Mouse (Mus musculus) liver, postnatal 0 days (tissue): ENCODE results near the gene Numb. TPM values are rescaled to one million over a fixed set of nuclear protein-coding genes. Genes with fewer than 3 reads are reported as not detected.

Source experiments
- ATAC-seq: fragments of 200-750 bp; cut with Nextera tagmentation; 2 replicates; pipeline ENCODE4 v1.8.0; 2017; ENCODE audit warnings: mild to moderate bottlenecking, moderate library complexity
- DNase-seq: peaks from one replicate; pipeline ENCODE4 v3.0.0-alpha.2; 2016
- H3K27ac ChIP-seq: fragments of 300-500 bp; sonication (generic); 2 replicates; pipeline ENCODE4 v1.5.1; 2014; ENCODE audit warnings: antibody characterized with exemption, moderate library complexity, mild to moderate bottlenecking, low read depth
- H3K27me3 ChIP-seq: fragments of 300-500 bp; sonication (generic); 2 replicates; pipeline ENCODE4 v1.6.1; 2014; ENCODE audit warnings: low read length, control low read depth, mixed read lengths; ENCODE audit not compliant: insufficient read depth
- H3K36me3 ChIP-seq: fragments of 300-500 bp; sonication (generic); replicated peaks from 2 replicates; pipeline ENCODE4 v1.6.1; 2014; ENCODE audit warnings: mild to moderate bottlenecking, control low read depth, low read length, moderate library complexity, mixed read lengths; ENCODE audit not compliant: insufficient read depth
- H3K4me1 ChIP-seq: fragments of 300-500 bp; sonication (generic); 2 replicates; pipeline ENCODE4 v1.6.1; 2014; ENCODE audit warnings: antibody characterized with exemption, mild to moderate bottlenecking, control low read depth; ENCODE audit not compliant: insufficient read depth
- H3K4me2 ChIP-seq: fragments of 300-500 bp; sonication (generic); 2 replicates; pipeline ENCODE4 v1.6.1; 2014; ENCODE audit warnings: low read depth, mild to moderate bottlenecking, low read length, moderate library complexity, mixed read lengths
- H3K4me3 ChIP-seq: fragments of 300-500 bp; sonication (generic); 2 replicates; pipeline ENCODE4 v1.5.1; 2014; ENCODE audit warnings: low read depth, low read length
- H3K9ac ChIP-seq: fragments of 300-500 bp; sonication (generic); replicated peaks from 2 replicates; pipeline ENCODE4 v1.6.1; 2014; ENCODE audit warnings: mild to moderate bottlenecking, moderate library complexity
- H3K9me3 ChIP-seq: fragments of 300-500 bp; sonication (generic); 2 replicates; pipeline ENCODE4 v1.6.1; 2016; ENCODE audit warnings: mild to moderate bottlenecking, control low read depth, low read length, mixed read lengths
- CTCF ChIP-seq: sonication (generic); IDR thresholded peaks from 2 replicates; pipeline ENCODE4 v1.5.1; 2016; ENCODE audit warnings: antibody characterized with exemption, low read depth
- EP300 ChIP-seq: IDR thresholded peaks from 2 replicates; pipeline ENCODE4 v1.6.1; 2016; ENCODE audit warnings: antibody characterized with exemption, low read depth, mild to moderate bottlenecking
- WGBS: fragments of 180-500 bp; shearing (Covaris S2); extraction: QIAGEN DNeasy Blood & Tissue Kit; methylation state at CpG from one replicate; pipeline ENCODE4 v1.1.7; 2014; ENCODE audit not compliant: insufficient replicate concordance; 5-methylcytosine and 5-hydroxymethylcytosine counted together
- polyA plus RNA-seq: library from polyadenylated mRNA; unstranded; fragments of >200 nt; fragmentation: Nextera tagmentation; extraction: Ambion mirVana; gene quantifications from 2 replicates; pipeline ENCODE4 v1.2.1, GENCODE M21; 2015

Numb gene
- polyA plus RNA-seq, 1 experiment from 2014 or later = 14.5 TPM

GRCm38 (mm10) chr12:83925160-83925703 lies 3.5 kb upstream of the Numb start:
- TF ChIP-seq CTCF = no peak
- no peak for TF ChIP-seq EP300
- Histone ChIP-seq H3K4me2 (peak overlapping the region; percentile 57), H3K27me3 (no peaks in the 10 kb centered on the region), H3K36me3 (no peaks in the 10 kb centered on the region), H3K27ac (peak overlapping the region; percentile 67), H3K9ac (0 out of 2 replicates have a peak overlapping the region, but pooled peaks have one; percentile 2), H3K4me3 (no peak overlapping the region; the same call in 1 of the 2 replicates), H3K9me3 (no peaks in the 10 kb centered on the region), H3K4me1 (peaks cover 44% of the 10 kb centered on the region)
- 49% methylated on average over 7 of the region's 7 CpGs for WGBS
- ATAC-seq (no peak), DNase-seq (no peak)

DNA sequence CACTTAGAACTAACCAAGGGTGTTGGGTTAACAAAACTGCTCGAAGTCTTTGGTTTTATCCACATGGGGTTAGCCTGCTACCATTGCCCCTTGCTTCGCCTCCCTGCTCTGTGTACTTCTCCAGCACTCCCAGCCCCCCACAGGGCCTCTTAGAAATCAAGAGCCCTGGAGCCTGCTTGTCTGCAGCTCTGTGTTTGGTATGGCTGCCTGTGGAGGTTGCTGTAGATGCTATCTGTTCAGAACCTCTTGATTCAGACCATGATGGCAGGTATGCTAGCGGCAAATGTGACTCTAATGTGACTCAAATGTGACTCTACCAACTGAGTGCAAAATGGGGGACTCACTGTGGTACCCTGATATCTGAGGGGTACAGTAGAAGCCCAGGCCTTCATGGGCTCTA lies 2.6 kb upstream of the Numb start:
- H3K4me2 ChIP-seq = no peak overlapping the region
- no peak for TF ChIP-seq EP300

GRCm38 (mm10) chr12:83923486-83923859 lies 1.7 kb upstream of the Numb start:
- DNase-seq (no peak), ATAC-seq (no peak)
- no peaks in the 10 kb centered on the region for H3K9me3 ChIP-seq
- H3K27me3 ChIP-seq = no peaks in the 10 kb centered on the region
- H3K27ac ChIP-seq = peak overlapping the region; percentile 70; the same call in 1 of the 2 replicates
- H3K36me3 ChIP-seq = no peaks in the 10 kb centered on the region
- H3K4me2 ChIP-seq = peak overlapping the region; percentile 99; the same call in 1 of the 2 replicates
- H3K4me1 ChIP-seq = peaks cover 45% of the 10 kb centered on the region
- H3K9ac ChIP-seq = no peak overlapping the region
- 63% methylated on average over 1 of the region's 1 CpGs for WGBS
- no peak overlapping the region for H3K4me3 ChIP-seq
- TF ChIP-seq EP300 (0 out of 2 replicates have a peak, but pooled peaks have one; percentile 24), CTCF (no peak)

More for the DNA sequence above, 2.6 kb upstream of the Numb start:
- DNase-seq (no peak), ATAC-seq (no peak)
- H3K9me3 ChIP-seq = no peaks in the 10 kb centered on the region
- H3K27me3 ChIP-seq = no peaks in the 10 kb centered on the region
- 66% methylated on average over 3 of the region's 3 CpGs for WGBS
- 0 out of 2 replicates have a peak overlapping the region, but pooled peaks have one; percentile 70 for H3K27ac ChIP-seq
- H3K4me1 ChIP-seq = peaks cover 44% of the 10 kb centered on the region
- H3K9ac ChIP-seq = no peak overlapping the region; the same call in 1 of the 2 replicates
- H3K36me3 ChIP-seq = no peaks in the 10 kb centered on the region
- no peak overlapping the region for H3K4me3 ChIP-seq

- H3K4me1 ChIP-seq = peaks cover 41% of the 10 kb centered on the region
- no peak for DNase-seq
- TF ChIP-seq EP300 = no peak; the same call in 1 of the 2 replicates
- TF ChIP-seq CTCF = no peak
- peak overlapping the region; percentile 99 for H3K4me2 ChIP-seq
- 42% methylated on average over 8 of the region's 8 CpGs for WGBS
- no peak for ATAC-seq
- H3K4me3 ChIP-seq = peak overlapping the region; percentile 74
- H3K27ac ChIP-seq = peak overlapping the region; percentile 70
- H3K9ac ChIP-seq = peak overlapping the region; percentile 67
- H3K9me3 ChIP-seq = no peaks in the 10 kb centered on the region
- H3K27me3 ChIP-seq = no peaks in the 10 kb centered on the region
- no peaks in the 10 kb centered on the region for H3K36me3 ChIP-seq
Measured at GRCm38 (mm10) chr12:83922724-83923485, 1.2 kb upstream of the Numb start.

DNA sequence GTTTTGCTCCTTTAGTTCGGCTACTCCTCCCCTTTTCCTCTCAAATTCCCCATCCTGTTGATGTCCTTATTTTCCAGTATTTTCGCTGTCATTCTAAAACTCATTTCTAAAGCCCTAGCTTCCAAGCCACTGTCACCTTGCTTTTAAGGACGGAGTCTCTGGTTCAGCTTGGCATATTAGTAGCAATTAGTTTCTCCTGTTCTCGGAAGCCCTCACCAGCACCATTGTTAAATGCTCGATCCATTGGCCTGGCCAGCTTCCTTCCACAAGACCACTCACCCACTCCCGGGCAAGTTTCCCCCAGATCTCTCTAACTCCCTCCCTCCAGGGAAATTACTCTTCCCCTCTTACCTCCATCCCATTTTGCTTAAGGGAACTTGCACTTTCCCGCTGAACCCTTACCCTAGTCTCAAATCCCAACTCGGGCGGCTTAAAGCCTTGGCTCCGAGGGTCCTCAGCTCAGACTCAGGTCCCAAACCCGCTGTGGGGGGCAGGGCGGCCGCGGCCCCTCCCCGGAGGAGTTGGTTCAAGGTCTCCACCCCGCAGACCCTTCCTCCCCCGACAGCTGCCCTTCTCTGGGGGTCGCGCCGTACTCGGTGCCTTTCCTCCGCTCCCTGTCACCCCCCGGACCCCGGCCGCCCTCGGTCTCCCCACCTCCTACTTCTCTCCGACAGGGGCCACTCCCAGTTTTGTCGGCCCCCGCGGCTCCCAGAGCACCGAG lies 853 bp downstream of the Numb start:
- ATAC-seq = no peak
- peak overlapping the region; percentile 87 for H3K27ac ChIP-seq
- 3% methylated on average over 29 of the region's 31 CpGs for WGBS
- peak overlapping the region; percentile 99 for H3K4me2 ChIP-seq
- no peaks in the 10 kb centered on the region for H3K9me3 ChIP-seq
- peaks cover 26% of the 10 kb centered on the region for H3K4me1 ChIP-seq
- H3K9ac ChIP-seq = peak overlapping the region; percentile 83
- DNase-seq = no peak
- H3K27me3 ChIP-seq = no peaks in the 10 kb centered on the region
- peak overlapping the region; percentile 74 for H3K4me3 ChIP-seq
- H3K36me3 ChIP-seq = peaks cover 4% of the 10 kb centered on the region; the same call in 1 of the 2 replicates
- no peak for TF ChIP-seq EP300
- no peak for TF ChIP-seq CTCF

GRCm38 (mm10) chr12:83916884-83917283 lies 4.8 kb downstream of the Numb start:
- H3K27ac ChIP-seq = 0 out of 2 replicates have a peak overlapping the region, but pooled peaks have one; percentile 18
- H3K4me2 ChIP-seq = no peak overlapping the region

More at GRCm38 (mm10) chr12:83916884-83917283, 4.8 kb downstream of the Numb start:
- 69% methylated on average over 9 of the region's 9 CpGs for WGBS
- H3K36me3 ChIP-seq = peaks cover 8% of the 10 kb centered on the region
- ATAC-seq = no peak
- H3K9me3 ChIP-seq = no peaks in the 10 kb centered on the region
- no peak overlapping the region for H3K4me3 ChIP-seq
- no peaks in the 10 kb centered on the region for H3K27me3 ChIP-seq
- DNase-seq = no peak
- no peak overlapping the region for H3K9ac ChIP-seq
- TF ChIP-seq EP300 = no peak
- no peak for TF ChIP-seq CTCF
- peaks cover 25% of the 10 kb centered on the region for H3K4me1 ChIP-seq
